Mouse (Mus musculus) limb, embryonic 13.5 days (tissue): ENCODE results near the gene Ptcd2. TPM values are rescaled to one million over a fixed set of nuclear protein-coding genes. Genes with fewer than 3 reads are reported as not detected.

Experiments used
- ATAC-seq: fragments of 200-750 bp; cut with Nextera tagmentation; 2 replicates; pipeline ENCODE4 v1.8.0; 2017; ENCODE audit warnings: low read depth, moderate number of reproducible peaks, moderate TSS enrichment; ENCODE audit not compliant: low FRiP score
- H3K27ac ChIP-seq: fragments of 300-500 bp; sonication (generic); 2 replicates; pipeline ENCODE4 v1.5.1; 2015; ENCODE audit warnings: inconsistent platforms, mild to moderate bottlenecking, moderate library complexity
- H3K27me3 ChIP-seq: fragments of 300-500 bp; sonication (generic); 2 replicates; pipeline ENCODE4 v1.6.1; 2015; ENCODE audit warnings: mild to moderate bottlenecking, inconsistent platforms
- H3K36me3 ChIP-seq: fragments of 300-500 bp; sonication (generic); 2 replicates; pipeline ENCODE4 v1.6.1; 2015; ENCODE audit warnings: inconsistent platforms, mild to moderate bottlenecking, moderate library complexity
- H3K4me1 ChIP-seq: fragments of 300-500 bp; sonication (generic); 2 replicates; pipeline ENCODE4 v1.6.1; 2015; ENCODE audit warnings: inconsistent platforms
- H3K4me2 ChIP-seq: fragments of 300-500 bp; sonication (generic); replicated peaks from 2 replicates; pipeline ENCODE4 v1.6.1; 2015; ENCODE audit warnings: inconsistent platforms, mild to moderate bottlenecking, moderate library complexity
- H3K4me3 ChIP-seq: fragments of 300-500 bp; sonication (generic); 2 replicates; pipeline ENCODE4 v1.5.1; 2015; ENCODE audit warnings: moderate library complexity, mild to moderate bottlenecking, inconsistent platforms
- H3K9ac ChIP-seq: fragments of 300-500 bp; sonication (generic); 2 replicates; pipeline ENCODE4 v1.6.1; 2015; ENCODE audit warnings: mild to moderate bottlenecking, inconsistent platforms
- H3K9me3 ChIP-seq: fragments of 300-500 bp; sonication (generic); 2 replicates; pipeline ENCODE4 v1.6.1; 2016; ENCODE audit warnings: inconsistent platforms
- WGBS: fragments of 180-500 bp; shearing (Covaris S2); methylation state at CpG from one replicate; pipeline ENCODE4 v1.1.7; 2015; 5-methylcytosine and 5-hydroxymethylcytosine counted together
- polyA plus RNA-seq: library from polyadenylated mRNA; unstranded; fragments of >200 nt; fragmentation: Nextera tagmentation; extraction: Ambion mirVana; gene quantifications from 2 replicates; pipeline ENCODE4 v1.2.1, GENCODE M21; 2015

Ptcd2 gene
- polyA plus RNA-seq: 44.2 and 45.8 TPM in 2 replicates

DNA sequence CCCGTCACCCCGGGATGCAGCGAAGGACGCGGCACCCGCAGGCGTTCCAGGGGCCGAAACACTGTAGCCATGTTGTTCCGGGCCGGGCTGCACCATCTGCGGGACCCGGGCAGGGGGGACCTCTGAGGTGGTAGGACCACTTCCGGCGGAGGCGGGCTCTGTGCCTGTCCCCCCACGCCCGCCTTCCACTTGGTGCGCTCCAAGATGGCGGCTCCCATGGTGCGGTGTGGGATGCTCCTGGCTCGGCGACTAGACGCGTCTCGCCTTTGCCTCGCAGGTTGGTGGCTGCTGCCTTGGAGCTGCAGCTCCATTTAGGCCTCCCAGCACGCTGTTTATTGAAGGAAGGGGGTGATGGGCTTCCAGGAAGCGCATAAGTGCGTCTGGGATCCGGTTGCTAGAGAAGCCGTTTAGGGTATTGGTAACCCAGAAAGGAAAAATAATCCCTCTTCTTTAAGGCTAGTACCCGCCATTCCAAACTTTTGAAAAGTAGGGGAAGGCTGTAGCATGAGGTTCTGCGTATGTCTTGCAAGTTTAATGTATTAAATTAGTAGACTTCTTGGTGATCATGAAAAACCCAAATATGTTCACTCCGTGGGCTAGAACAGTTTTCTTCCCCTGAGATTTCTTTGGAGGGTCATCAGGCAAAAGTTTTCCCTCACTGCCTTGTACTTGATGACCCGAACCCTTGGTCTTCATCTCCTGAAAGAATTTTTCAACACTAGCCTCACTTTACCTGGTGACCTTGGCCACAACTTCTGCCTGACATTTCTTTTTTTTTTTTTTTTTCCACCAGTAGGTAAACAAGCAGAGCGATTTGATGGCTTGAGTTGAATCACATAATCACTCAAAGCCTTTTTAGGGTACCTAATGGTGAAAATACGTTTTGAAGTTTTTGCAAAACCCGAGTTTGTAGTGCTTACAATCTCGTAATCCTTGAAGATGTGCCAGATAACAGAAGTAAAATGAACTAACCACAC, at the start of gene Ptcd2, which contains the start of gene Mrps27:
Gene Ptcd2, minus strand, starts transcription at position 107 of the 977 bp plus-strand sequence.
Gene Mrps27, plus strand, starts transcription at position 188 of the 977 bp plus-strand sequence.
- peak within 1 kb of the TSS; percentile 88 for H3K9ac ChIP-seq
- 2% methylated on average over 39 of the region's 39 CpGs for WGBS
- H3K4me1 ChIP-seq: peaks cover 13% of the 10 kb centered on the region
- peak within 1 kb of the TSS; percentile 86 for H3K27ac ChIP-seq
- H3K36me3 ChIP-seq: peaks cover 38% of the 10 kb centered on the region
- H3K9me3 ChIP-seq: no peaks in the 10 kb centered on the region
- H3K27me3 ChIP-seq: no peaks in the 10 kb centered on the region
- ATAC-seq: peak; percentile 97
- H3K4me2 ChIP-seq: peak within 1 kb of the TSS; percentile 79
- H3K4me3 ChIP-seq: peak within 1 kb of the TSS; percentile 78

DNA sequence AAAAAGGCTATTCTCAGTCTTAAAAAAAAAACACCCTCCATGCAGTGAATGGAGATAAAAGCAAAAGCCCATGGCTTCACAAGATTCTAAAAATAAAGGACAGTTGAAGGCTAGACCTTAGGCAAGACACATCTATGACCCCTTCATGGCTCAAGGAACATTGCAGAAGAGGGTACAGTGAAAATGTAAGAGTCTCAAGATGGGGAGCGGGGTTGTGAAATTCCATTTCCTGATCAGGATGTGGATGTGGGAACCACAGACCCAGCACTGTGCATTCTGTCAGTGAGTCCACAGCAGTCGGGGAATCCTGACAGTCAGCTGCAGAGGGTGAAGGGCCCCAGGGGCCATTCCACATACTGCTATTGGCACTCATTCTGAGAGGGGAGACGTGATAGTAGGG, 48.6 kb upstream of the Ptcd2 start:
- Histone ChIP-seq H3K4me1 (peaks cover 26% of the 10 kb centered on the region), H3K27me3 (no peaks in the 10 kb centered on the region), H3K27ac (no peak overlapping the region), H3K9ac (no peak overlapping the region), H3K4me3 (no peak overlapping the region), H3K4me2 (no peak overlapping the region), H3K36me3 (no peaks in the 10 kb centered on the region; the same call in 1 of the 2 replicates), H3K9me3 (no peaks in the 10 kb centered on the region)
- ATAC-seq: no peak
- 77% methylated on average over 3 of the region's 3 CpGs for WGBS

DNA sequence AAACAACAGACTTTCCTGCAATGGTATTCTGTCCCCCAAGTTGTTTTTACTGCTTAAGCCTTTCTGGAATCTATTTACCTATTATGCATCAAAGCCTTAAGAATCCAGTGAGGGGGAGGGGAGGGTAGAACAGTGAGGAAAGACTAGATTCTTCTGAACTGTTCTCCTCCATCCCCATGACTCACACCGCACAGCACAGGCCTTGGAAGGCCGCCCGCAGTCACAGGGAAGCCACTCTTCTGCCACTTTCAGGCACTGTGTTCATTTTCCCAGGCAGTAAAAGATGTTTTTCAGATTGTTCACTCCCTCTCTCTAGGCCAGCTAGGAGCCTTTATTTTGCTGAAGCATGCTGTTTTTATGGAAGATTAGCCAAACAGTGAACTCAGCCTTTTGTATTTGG, 46.9 kb upstream of the Ptcd2 start:
- Histone ChIP-seq H3K4me3 (no peak overlapping the region), H3K27me3 (no peaks in the 10 kb centered on the region), H3K27ac (no peak overlapping the region), H3K9ac (no peak overlapping the region), H3K4me2 (no peak overlapping the region), H3K36me3 (no peaks in the 10 kb centered on the region; the same call in 1 of the 2 replicates), H3K4me1 (peaks cover 35% of the 10 kb centered on the region), H3K9me3 (no peaks in the 10 kb centered on the region)
- no peak for ATAC-seq
- 73% methylated on average over 3 of the region's 3 CpGs for WGBS

DNA sequence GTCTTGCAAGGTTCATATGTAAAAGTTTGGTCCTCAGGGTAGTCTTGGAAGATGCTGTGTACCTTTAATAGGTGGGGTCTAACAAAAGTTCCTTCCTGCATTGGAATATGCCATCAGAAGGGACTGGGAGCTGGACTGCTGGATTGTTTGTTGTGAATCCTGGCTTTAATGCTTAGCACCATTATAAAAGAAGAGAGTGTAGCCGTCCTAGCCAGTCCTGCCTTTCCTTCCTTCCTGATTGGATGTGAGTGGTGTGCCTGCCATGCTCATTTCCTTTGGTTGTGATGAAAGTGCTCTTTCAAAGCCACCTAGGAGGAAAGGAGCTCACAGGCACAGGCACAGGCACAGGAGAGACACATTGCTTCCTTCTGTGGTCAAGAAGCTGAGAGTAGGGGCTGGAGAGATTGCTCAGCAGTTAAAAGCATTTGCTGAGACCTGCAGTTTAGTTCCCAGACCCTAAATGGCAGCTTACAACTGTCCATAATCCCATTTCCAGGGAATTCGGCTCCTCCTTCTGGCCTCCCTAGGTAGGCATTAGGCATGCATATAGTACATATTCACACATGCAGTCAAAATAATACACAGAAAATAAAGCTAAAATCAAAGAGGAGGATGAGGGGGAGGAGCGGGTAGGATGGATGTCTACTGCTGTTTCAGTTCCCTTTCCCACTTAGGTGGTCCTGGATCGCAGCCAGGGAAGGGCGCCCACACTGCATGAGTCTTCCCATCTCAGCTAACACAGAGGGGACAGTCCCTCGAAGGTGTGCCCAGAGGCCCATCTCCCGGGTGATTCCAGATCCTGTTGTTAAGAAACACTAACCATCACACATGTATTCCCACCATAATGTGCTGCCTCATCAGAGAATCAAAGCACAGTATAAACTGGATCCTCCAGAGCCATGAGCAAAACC, 43.7 kb upstream of the Ptcd2 start:
- Histone ChIP-seq H3K4me2 (no peak overlapping the region), H3K9ac (no peak overlapping the region), H3K27ac (no peak overlapping the region), H3K4me3 (no peak overlapping the region), H3K9me3 (no peaks in the 10 kb centered on the region), H3K4me1 (peaks cover 32% of the 10 kb centered on the region), H3K36me3 (peaks cover 7% of the 10 kb centered on the region; the same call in 1 of the 2 replicates), H3K27me3 (no peaks in the 10 kb centered on the region)
- no peak for ATAC-seq
- WGBS: 69% methylated on average over 7 of the region's 7 CpGs

DNA sequence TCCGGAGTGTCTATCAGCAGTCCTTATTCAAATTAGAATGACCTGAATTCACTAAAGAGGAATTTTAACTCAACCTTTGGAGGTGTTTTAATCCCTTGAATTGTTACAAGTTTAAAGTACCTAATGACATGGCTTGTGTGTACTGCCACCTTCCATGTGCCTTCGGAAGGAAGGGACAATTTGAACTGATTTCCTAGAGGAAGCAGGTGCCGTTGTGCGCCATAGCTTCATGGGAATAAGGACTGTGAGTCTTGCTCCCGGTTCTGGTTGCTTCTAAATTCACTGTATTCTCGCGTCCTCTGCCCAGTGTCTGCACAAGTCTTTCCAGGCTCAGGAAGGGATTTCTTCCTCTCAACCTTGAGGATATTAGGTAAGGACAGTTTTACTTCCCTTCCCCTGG, 41.8 kb upstream of the Ptcd2 start:
- H3K27me3 ChIP-seq: no peaks in the 10 kb centered on the region
- H3K4me1 ChIP-seq: peaks cover 28% of the 10 kb centered on the region
- H3K27ac ChIP-seq: no peak overlapping the region
- H3K4me3 ChIP-seq: no peak overlapping the region
- no peak overlapping the region for H3K4me2 ChIP-seq
- ATAC-seq: no peak
- H3K9me3 ChIP-seq: no peaks in the 10 kb centered on the region
- 80% methylated on average over 7 of the region's 7 CpGs for WGBS
- no peak overlapping the region for H3K9ac ChIP-seq
- H3K36me3 ChIP-seq: peaks cover 7% of the 10 kb centered on the region

DNA sequence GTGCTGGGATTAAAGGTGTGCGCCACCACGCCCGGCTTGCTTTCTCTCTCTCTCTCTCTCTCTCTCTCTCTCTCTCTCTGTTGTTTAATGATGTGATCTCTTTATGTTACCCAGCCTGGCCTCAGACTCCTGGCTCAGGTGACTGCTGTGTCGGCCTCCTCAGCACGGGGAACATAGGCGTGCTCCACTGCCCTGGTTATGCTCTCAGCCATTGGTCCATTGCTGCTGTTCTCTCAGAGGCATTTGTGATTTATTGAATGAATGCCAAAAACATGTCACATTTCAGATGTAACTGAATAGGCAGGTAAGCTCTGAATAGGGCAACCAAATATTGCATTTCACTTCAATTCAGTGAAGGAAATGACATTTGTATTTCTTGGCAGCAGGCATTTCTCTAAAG, 41.4 kb upstream of the Ptcd2 start:
- Histone ChIP-seq H3K4me1 (peaks cover 24% of the 10 kb centered on the region), H3K27ac (no peak overlapping the region), H3K27me3 (no peaks in the 10 kb centered on the region), H3K4me3 (no peak overlapping the region), H3K9ac (no peak overlapping the region), H3K4me2 (no peak overlapping the region), H3K9me3 (no peaks in the 10 kb centered on the region), H3K36me3 (peaks cover 12% of the 10 kb centered on the region)
- ATAC-seq: no peak
- WGBS: 85% methylated on average over 6 of the region's 6 CpGs

DNA sequence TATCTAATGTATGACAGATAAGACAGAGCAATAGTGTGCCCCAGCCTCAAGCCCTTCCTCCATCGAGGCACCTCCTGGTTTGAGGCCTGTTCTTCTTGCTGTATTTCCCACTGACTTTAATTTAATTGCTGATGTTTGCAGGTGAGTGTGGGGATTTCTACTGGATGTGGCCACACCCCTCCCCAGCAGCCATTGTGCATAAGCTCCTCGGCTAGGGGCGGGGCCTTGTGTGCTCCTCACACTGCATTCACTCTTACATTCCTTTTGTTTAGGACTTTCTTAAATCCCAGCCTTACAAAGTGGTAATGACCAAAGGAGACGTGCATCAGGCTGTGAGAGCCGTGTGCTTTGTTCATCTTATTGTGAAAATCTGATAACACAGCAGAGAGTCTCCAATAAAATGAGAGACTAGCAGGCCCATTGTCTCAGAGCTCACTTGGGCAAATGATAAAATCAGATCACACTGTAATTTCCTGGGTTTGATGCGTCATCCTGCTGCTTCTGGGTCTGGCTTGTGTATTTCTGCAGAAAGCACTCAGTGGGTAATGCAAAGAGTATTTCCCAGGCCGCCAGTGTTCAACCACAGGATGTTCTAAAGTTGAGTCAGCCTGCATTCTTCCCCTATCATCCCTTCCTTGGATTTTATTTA, 40.2 kb upstream of the Ptcd2 start:
- H3K4me1 ChIP-seq: peaks cover 23% of the 10 kb centered on the region
- H3K36me3 ChIP-seq: peaks cover 12% of the 10 kb centered on the region
- WGBS: 82% methylated on average over 7 of the region's 7 CpGs

DNA sequence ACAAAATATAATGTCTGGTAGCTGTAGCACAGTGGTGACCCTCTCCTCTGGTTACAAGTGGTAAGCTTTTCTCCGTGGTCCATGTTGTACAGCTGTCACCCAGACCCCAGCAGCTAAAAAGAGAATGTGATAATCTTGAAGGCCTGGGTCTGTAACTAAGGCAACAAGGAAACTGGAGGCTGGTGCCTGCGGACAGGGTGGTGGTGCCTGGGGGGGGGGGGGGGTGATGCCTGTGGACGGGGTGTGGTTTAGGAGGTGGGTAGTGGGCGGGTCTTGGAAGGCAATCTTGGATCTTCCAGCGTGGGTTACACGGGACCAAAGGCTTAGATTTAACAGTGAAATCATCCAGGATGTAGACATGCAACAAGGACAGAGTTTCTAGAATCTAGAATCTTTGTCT, 37.9 kb upstream of the Ptcd2 start:
- no peak overlapping the region for H3K4me3 ChIP-seq
- no peak overlapping the region for H3K27ac ChIP-seq
- no peaks in the 10 kb centered on the region for H3K27me3 ChIP-seq
- WGBS: 63% methylated on average over 6 of the region's 6 CpGs
- H3K36me3 ChIP-seq: peaks cover 16% of the 10 kb centered on the region
- H3K4me2 ChIP-seq: no peak overlapping the region
- H3K9me3 ChIP-seq: no peaks in the 10 kb centered on the region
- H3K9ac ChIP-seq: no peak overlapping the region
- ATAC-seq: peak; percentile 44; the same call in 1 of the 2 replicates
- peaks cover 14% of the 10 kb centered on the region for H3K4me1 ChIP-seq

More for the DNA sequence above, 40.2 kb upstream of the Ptcd2 start:
- no peak overlapping the region for H3K9ac ChIP-seq
- H3K27me3 ChIP-seq: no peaks in the 10 kb centered on the region
- H3K4me2 ChIP-seq: no peak overlapping the region
- no peak overlapping the region for H3K27ac ChIP-seq
- H3K4me3 ChIP-seq: no peak overlapping the region
- no peaks in the 10 kb centered on the region for H3K9me3 ChIP-seq
- no peak for ATAC-seq

DNA sequence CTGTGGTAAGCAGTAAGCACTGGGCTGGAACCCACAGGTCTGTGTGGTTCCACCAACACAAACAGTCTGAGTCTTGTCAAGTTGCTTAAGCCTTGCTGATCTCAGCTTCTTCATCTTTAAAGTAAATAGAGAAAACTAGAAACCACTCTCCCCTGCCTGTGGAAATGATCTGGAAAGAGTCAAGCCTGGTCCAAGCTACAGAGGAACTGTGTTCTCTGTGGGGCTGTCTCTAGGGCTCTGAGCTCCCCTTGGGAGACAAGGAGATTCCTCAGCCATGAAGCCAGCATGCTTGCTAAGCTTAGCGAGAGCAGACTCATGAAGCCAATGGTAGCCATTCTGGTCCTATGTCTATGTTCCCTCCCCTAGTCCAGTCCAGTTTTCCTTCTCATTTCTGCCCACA, 33.7 kb upstream of the Ptcd2 start:
- Histone ChIP-seq H3K27me3 (no peaks in the 10 kb centered on the region), H3K4me3 (no peak overlapping the region), H3K36me3 (peaks cover 9% of the 10 kb centered on the region), H3K9ac (no peak overlapping the region), H3K4me1 (peaks cover 16% of the 10 kb centered on the region), H3K4me2 (no peak overlapping the region), H3K27ac (no peak overlapping the region), H3K9me3 (no peaks in the 10 kb centered on the region)
- ATAC-seq: no peak
- 80% methylated on average over 1 of the region's 1 CpGs for WGBS

DNA sequence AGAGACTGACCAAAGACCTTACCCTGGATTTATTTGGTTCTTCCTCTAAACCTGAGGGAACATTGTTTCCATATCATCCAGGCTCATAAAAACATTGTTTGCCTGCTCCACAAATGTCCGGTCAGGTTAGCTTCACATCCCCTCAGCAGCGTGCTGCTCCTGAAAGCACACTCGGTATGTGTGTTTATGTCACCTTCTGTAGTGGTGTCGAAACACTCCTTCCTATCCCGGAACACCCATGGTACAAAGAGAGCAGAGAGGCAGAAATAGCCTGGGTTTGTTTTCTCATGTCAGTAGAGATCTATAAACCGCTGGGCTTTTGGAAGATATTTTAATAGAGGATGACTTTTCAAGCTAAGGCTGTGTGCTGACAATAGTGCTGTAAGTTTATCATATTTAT, 32.5 kb upstream of the Ptcd2 start:
- no peak overlapping the region for H3K4me2 ChIP-seq
- WGBS: 93% methylated on average over 6 of the region's 6 CpGs
- peaks cover 9% of the 10 kb centered on the region; the same call in 1 of the 2 replicates for H3K36me3 ChIP-seq
- no peak overlapping the region for H3K4me3 ChIP-seq
- no peak overlapping the region for H3K27ac ChIP-seq
- H3K9me3 ChIP-seq: no peaks in the 10 kb centered on the region
- no peak for ATAC-seq
- no peaks in the 10 kb centered on the region for H3K27me3 ChIP-seq
- H3K4me1 ChIP-seq: peaks cover 18% of the 10 kb centered on the region
- H3K9ac ChIP-seq: no peak overlapping the region

DNA sequence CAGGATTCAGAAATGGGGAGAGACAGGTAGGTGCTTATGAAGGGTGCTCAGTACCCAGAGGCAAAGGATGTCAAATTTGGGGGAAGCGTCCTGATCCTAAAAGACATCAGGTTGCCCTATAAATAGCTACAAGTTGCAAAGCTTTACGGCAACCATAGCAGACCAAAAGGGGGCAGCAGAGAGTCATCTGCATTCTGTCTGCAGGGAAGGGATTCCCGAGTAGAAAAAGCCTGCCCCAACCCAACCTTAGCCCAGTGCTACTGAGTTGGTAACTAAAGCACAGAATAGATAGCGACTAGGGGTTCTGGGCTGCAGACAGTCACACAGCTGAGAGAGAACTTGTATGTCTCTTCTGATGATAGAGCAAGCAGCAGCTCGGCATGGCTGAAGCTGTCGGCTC, 31.0 kb upstream of the Ptcd2 start:
- 37% methylated on average over 6 of the region's 6 CpGs for WGBS
- ATAC-seq: 0 out of 2 replicates have a peak, but pooled peaks have one; percentile 55

More for the DNA sequence above, 31.0 kb upstream of the Ptcd2 start:
- no peak overlapping the region for H3K4me2 ChIP-seq
- H3K36me3 ChIP-seq: 0 out of 2 replicates have a peak, but pooled peaks cover 4% of the 10 kb centered on the region
- no peak overlapping the region for H3K4me3 ChIP-seq
- H3K27me3 ChIP-seq: no peaks in the 10 kb centered on the region
- no peak overlapping the region for H3K27ac ChIP-seq
- H3K4me1 ChIP-seq: peaks cover 18% of the 10 kb centered on the region
- H3K9ac ChIP-seq: no peak overlapping the region
- H3K9me3 ChIP-seq: no peaks in the 10 kb centered on the region
